Mouse (Mus musculus) stomach, postnatal 0 days (tissue): ENCODE measurements at regions not wholly inside any gene's neighbourhood (a gene's known extent, or its start where the extent isn't known, plus 50 kb on each side); places are given as distances from the start of the nearest gene placed in this dataset.

Source experiments
- CTCF ChIP-seq: IDR thresholded peaks from 2 replicates; pipeline ENCODE4 v1.5.1; 2016; ENCODE audit warnings: antibody characterized with exemption, low read depth, mild to moderate bottlenecking, moderate library complexity
- EP300 ChIP-seq: optimal IDR thresholded peaks from 2 replicates; pipeline ENCODE3; 2016; ENCODE audit warnings: antibody characterized with exemption

- TF ChIP-seq CTCF = no peak
- no peak for TF ChIP-seq EP300
These were observed 627.5 kb downstream of the Nr2f2 start for GRCm38 (mm10) chr7:69738998-69739397.
